Mouse (Mus musculus) right cerebral cortex, postnatal 25 days (tissue): ENCODE measurements around the gene Efhb.

Experiments used
- DNase-seq: peaks from one replicate; pipeline ENCODE4 v3.0.0; 2022

The Efhb gene

GRCm38 (mm10) chr17:53462603-53463495, at the start of gene Efhb:
Efhb (minus strand) TSS chr17:53463321.
- peak; percentile 31 for DNase-seq

- DNase-seq: no peak
Measured at GRCm38 (mm10) chr17:53512311-53512951, 49.3 kb upstream of the Efhb start.

- no peak for DNase-seq
Measured at GRCm38 (mm10) chr17:53502966-53503365, 39.8 kb upstream of the Efhb start.

- no peak for DNase-seq
Measured at GRCm38 (mm10) chr17:53489007-53489378, 25.9 kb upstream of the Efhb start.

- DNase-seq: no peak
Measured at GRCm38 (mm10) chr17:53488291-53489006, 25.3 kb upstream of the Efhb start.

- DNase-seq: no peak
Measured at GRCm38 (mm10) chr17:53480433-53480832, 17.3 kb upstream of the Efhb start.

GRCm38 (mm10) chr17:53479604-53480041, 16.5 kb upstream of the Efhb start:
- DNase-seq: peak; percentile 73

GRCm38 (mm10) chr17:53478858-53479603, 15.9 kb upstream of the Efhb start, which contains the start of gene Rab5a:
Rab5a (plus strand) TSS chr17:53479234.
- DNase-seq: peak; percentile 100

GRCm38 (mm10) chr17:53478066-53478857, 15.1 kb upstream of the Efhb start:
- no peak for DNase-seq

- DNase-seq: no peak
Measured at GRCm38 (mm10) chr17:53468697-53469096, 5.6 kb upstream of the Efhb start.

- DNase-seq: no peak
Measured at GRCm38 (mm10) chr17:53465569-53465968, 2.4 kb upstream of the Efhb start.

- no peak for DNase-seq
Measured at GRCm38 (mm10) chr17:53463496-53463840, 347 bp upstream of the Efhb start.

GRCm38 (mm10) chr17:53456742-53457141, 6.4 kb downstream of the Efhb start:
- DNase-seq: no peak

- no peak for DNase-seq
Measured at GRCm38 (mm10) chr17:53456152-53456551, 7.0 kb downstream of the Efhb start.

- DNase-seq: peak; percentile 10
Measured at GRCm38 (mm10) chr17:53402689-53403306, 60.3 kb downstream of the Efhb start.

GRCm38 (mm10) chr17:53393201-53393600, 69.9 kb downstream of the Efhb start:
- DNase-seq: no peak

GRCm38 (mm10) chr17:53389507-53389906, 73.6 kb downstream of the Efhb start:
- DNase-seq: peak; percentile 7

- DNase-seq: no peak
Measured at GRCm38 (mm10) chr17:53387581-53388473, 75.3 kb downstream of the Efhb start.

- no peak for DNase-seq
Measured at GRCm38 (mm10) chr17:53386863-53387262, 76.3 kb downstream of the Efhb start.

GRCm38 (mm10) chr17:53364111-53364510, 99.0 kb downstream of the Efhb start:
- no peak for DNase-seq
